Mouse (Mus musculus): ENCODE data around the gene Dnm3. TPM values are rescaled to one million over a fixed set of nuclear protein-coding genes. Genes with fewer than 3 reads are reported as not detected.
A peak's percentile ranks its signal among the peaks of the same experiment; 100 is the strongest.

Gene Dnm3
- polyA plus RNA-seq, 1 experiment from 2014 or later = 94.2 TPM

DNA sequence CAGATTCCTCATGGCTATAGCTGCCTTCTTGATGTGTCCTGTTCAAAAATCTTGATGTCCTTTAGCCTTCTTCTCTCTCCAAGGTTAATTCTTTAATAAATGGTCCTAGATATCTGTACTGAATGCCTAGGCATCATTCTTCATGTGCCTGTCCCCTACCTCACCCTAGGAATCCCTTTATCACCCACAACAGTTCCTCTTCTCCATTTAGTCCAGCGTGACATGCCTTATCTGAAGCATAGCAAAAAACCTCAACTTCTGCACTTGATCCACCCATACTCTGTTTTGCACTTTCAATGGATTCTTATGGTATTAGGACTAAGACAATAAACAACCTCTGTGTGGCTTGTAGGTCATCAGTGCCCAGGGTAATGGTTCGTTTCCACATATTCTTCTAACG is 378.6 kb downstream of the Dnm3 start:
- Histone ChIP-seq H3K4me1 (ENCODE audit: control insufficient read depth, insufficient read depth, low read length) (no peaks in the 10 kb centered on the region; the same call in 1 of the 2 replicates), H3K9ac (replicated peaks; ENCODE audit: low read depth, low read length) (no peak overlapping the region), H3K36me3 (ENCODE audit: control insufficient read depth, insufficient read depth, low read length) (no peaks in the 10 kb centered on the region), H3K4me3 (ENCODE audit: low read depth, low read length) (no peak overlapping the region), H3K27ac (ENCODE audit: low read depth, low read length) (no peak overlapping the region), H3K27me3 (ENCODE audit: control insufficient read depth, insufficient read depth, low read length) (no peaks in the 10 kb centered on the region), H3K4me2 (ENCODE audit: low read depth, low read length) (no peak overlapping the region), H3K9me3 (ENCODE audit: control insufficient read depth, low read length) (no peaks in the 10 kb centered on the region)
- 76% methylated on average over 3 of the region's 3 CpGs for WGBS
- no peak for ATAC-seq (ENCODE audit: low read depth)

- Histone ChIP-seq H3K9ac (replicated peaks; ENCODE audit: low read depth, low read length) (no peak overlapping the region), H3K4me2 (ENCODE audit: low read depth, low read length) (no peak overlapping the region), H3K4me3 (ENCODE audit: low read depth, low read length) (no peak overlapping the region), H3K27me3 (ENCODE audit: control insufficient read depth, insufficient read depth, low read length) (no peaks in the 10 kb centered on the region), H3K27ac (ENCODE audit: low read depth, low read length) (peak overlapping the region; percentile 22; the same call in 1 of the 2 replicates), H3K36me3 (ENCODE audit: control insufficient read depth, insufficient read depth, low read length) (no peaks in the 10 kb centered on the region), H3K9me3 (ENCODE audit: control insufficient read depth, low read length) (no peaks in the 10 kb centered on the region), H3K4me1 (ENCODE audit: control insufficient read depth, insufficient read depth, low read length) (no peaks in the 10 kb centered on the region)
- ATAC-seq (ENCODE audit: low read depth) = no peak
- WGBS = 88% methylated on average over 8 of the region's 8 CpGs
These were observed 383.1 kb downstream of the Dnm3 start for GRCm38 (mm10) chr1:162094523-162095272.

DNA sequence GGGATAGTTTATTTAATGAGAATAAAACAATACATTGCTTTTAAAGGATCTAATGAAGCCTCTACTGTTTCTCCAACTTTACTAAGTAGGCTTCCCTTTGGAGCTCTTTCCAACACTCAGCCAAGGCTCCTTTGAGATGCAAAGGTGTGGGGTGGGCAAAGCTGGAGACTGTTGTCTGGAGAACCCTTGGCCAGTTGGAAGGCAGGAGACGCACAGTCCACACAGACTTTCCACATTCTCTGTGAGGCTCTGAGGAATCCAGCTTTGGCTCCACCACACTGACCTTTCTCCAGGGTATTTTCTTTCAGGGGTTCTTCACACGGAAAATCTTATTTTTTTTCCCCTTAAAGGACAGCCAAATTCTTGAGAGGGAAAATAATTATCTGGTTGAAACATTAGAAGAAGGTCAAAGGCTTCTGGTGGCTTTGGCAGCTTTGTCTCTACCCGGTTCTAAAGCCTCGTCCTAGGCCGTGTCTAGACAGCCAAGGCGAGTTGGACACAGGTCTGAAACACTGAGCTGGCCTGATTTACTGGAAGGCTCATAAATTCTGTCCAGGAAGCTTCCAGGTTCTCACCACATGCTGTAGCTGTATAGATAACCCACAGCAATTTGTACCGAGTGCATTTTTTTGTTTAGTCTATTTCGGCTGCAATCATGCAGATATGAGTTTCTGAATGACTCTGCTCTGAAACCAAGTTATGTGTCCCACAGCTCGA is 383.9 kb downstream of the Dnm3 start:
- Histone ChIP-seq H3K4me3 (ENCODE audit: low read depth, low read length) (no peak overlapping the region), H3K27ac (ENCODE audit: low read depth, low read length) (peak overlapping the region; percentile 22; the same call in 1 of the 2 replicates), H3K4me2 (ENCODE audit: low read depth, low read length) (no peak overlapping the region), H3K9me3 (ENCODE audit: control insufficient read depth, low read length) (no peaks in the 10 kb centered on the region), H3K9ac (replicated peaks; ENCODE audit: low read depth, low read length) (no peak overlapping the region), H3K36me3 (ENCODE audit: control insufficient read depth, insufficient read depth, low read length) (no peaks in the 10 kb centered on the region), H3K4me1 (ENCODE audit: control insufficient read depth, insufficient read depth, low read length) (no peaks in the 10 kb centered on the region), H3K27me3 (ENCODE audit: control insufficient read depth, insufficient read depth, low read length) (no peaks in the 10 kb centered on the region)
- no peak for ATAC-seq (ENCODE audit: low read depth)
- WGBS = 65% methylated on average over 9 of the region's 9 CpGs

- Histone ChIP-seq H3K4me1 (ENCODE audit: control insufficient read depth, insufficient read depth, low read length) (no peaks in the 10 kb centered on the region), H3K9me3 (ENCODE audit: control insufficient read depth, low read length) (no peaks in the 10 kb centered on the region), H3K27me3 (ENCODE audit: control insufficient read depth, insufficient read depth, low read length) (no peaks in the 10 kb centered on the region), H3K27ac (ENCODE audit: low read depth, low read length) (no peak overlapping the region), H3K4me2 (ENCODE audit: low read depth, low read length) (no peak overlapping the region), H3K4me3 (ENCODE audit: low read depth, low read length) (no peak overlapping the region), H3K9ac (replicated peaks; ENCODE audit: low read depth, low read length) (no peak overlapping the region), H3K36me3 (ENCODE audit: control insufficient read depth, insufficient read depth, low read length) (no peaks in the 10 kb centered on the region)
- 78% methylated on average over 3 of the region's 3 CpGs for WGBS
- ATAC-seq (ENCODE audit: low read depth) = no peak
These were observed 384.8 kb downstream of the Dnm3 start for GRCm38 (mm10) chr1:162092899-162093659.

GRCm38 (mm10) chr1:162092401-162092800 is 385.4 kb downstream of the Dnm3 start:
- Histone ChIP-seq H3K4me2 (ENCODE audit: low read depth, low read length) (no peak overlapping the region), H3K27me3 (ENCODE audit: control insufficient read depth, insufficient read depth, low read length) (no peaks in the 10 kb centered on the region), H3K36me3 (ENCODE audit: control insufficient read depth, insufficient read depth, low read length) (no peaks in the 10 kb centered on the region), H3K4me3 (ENCODE audit: low read depth, low read length) (no peak overlapping the region), H3K9me3 (ENCODE audit: control insufficient read depth, low read length) (no peaks in the 10 kb centered on the region), H3K9ac (replicated peaks; ENCODE audit: low read depth, low read length) (no peak overlapping the region), H3K27ac (ENCODE audit: low read depth, low read length) (no peak overlapping the region), H3K4me1 (ENCODE audit: control insufficient read depth, insufficient read depth, low read length) (no peaks in the 10 kb centered on the region)
- 84% methylated on average over 8 of the region's 8 CpGs for WGBS
- ATAC-seq (ENCODE audit: low read depth) = no peak

- Histone ChIP-seq H3K27ac (ENCODE audit: low read depth, low read length) (no peak overlapping the region), H3K27me3 (ENCODE audit: control insufficient read depth, insufficient read depth, low read length) (no peaks in the 10 kb centered on the region), H3K4me2 (ENCODE audit: low read depth, low read length) (no peak overlapping the region), H3K4me1 (ENCODE audit: control insufficient read depth, insufficient read depth, low read length) (no peaks in the 10 kb centered on the region), H3K9ac (replicated peaks; ENCODE audit: low read depth, low read length) (no peak overlapping the region), H3K4me3 (ENCODE audit: low read depth, low read length) (no peak overlapping the region), H3K36me3 (ENCODE audit: control insufficient read depth, insufficient read depth, low read length) (no peaks in the 10 kb centered on the region), H3K9me3 (ENCODE audit: control insufficient read depth, low read length) (no peaks in the 10 kb centered on the region)
- ATAC-seq (ENCODE audit: low read depth) = no peak
- WGBS = 70% methylated on average over 9 of the region's 9 CpGs
These were observed 393.9 kb downstream of the Dnm3 start for GRCm38 (mm10) chr1:162083886-162084478.

GRCm38 (mm10) chr1:162083354-162083753 is 394.5 kb downstream of the Dnm3 start:
- Histone ChIP-seq H3K27me3 (ENCODE audit: control insufficient read depth, insufficient read depth, low read length) (no peaks in the 10 kb centered on the region), H3K27ac (ENCODE audit: low read depth, low read length) (no peak overlapping the region), H3K4me1 (ENCODE audit: control insufficient read depth, insufficient read depth, low read length) (no peaks in the 10 kb centered on the region), H3K9me3 (ENCODE audit: control insufficient read depth, low read length) (no peaks in the 10 kb centered on the region), H3K4me2 (ENCODE audit: low read depth, low read length) (no peak overlapping the region), H3K9ac (replicated peaks; ENCODE audit: low read depth, low read length) (no peak overlapping the region), H3K36me3 (ENCODE audit: control insufficient read depth, insufficient read depth, low read length) (no peaks in the 10 kb centered on the region), H3K4me3 (ENCODE audit: low read depth, low read length) (no peak overlapping the region)
- no peak for ATAC-seq (ENCODE audit: low read depth)
- 94% methylated on average over 2 of the region's 2 CpGs for WGBS

DNA sequence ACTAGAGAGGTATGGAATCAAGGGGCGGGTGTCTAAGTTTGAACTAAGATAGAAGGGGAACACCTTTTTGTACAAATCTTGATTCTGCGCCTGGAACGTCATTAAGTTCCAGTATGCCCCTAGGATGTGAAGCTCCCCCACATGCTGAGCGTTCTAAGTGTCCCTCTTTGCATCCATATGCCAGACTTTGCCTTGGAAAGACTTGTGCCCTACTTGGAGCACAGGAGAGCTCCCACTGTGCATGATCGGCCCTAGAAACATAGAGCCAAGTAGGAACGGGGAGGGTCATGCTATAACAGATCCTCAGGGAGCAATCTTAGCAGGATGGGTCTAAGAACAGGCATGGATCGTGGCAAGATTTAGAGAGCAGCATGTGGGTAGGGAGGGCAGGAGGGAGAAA is 395.1 kb downstream of the Dnm3 start:
- no peak for ATAC-seq (ENCODE audit: low read depth)
- 0 out of 2 replicates have a peak, but pooled peaks cover 1% of the 10 kb centered on the region for H3K4me1 ChIP-seq (ENCODE audit: control insufficient read depth, insufficient read depth, low read length)
- H3K4me3 ChIP-seq (ENCODE audit: low read depth, low read length) = no peak overlapping the region
- WGBS = 67% methylated on average over 7 of the region's 7 CpGs
- H3K4me2 ChIP-seq (ENCODE audit: low read depth, low read length) = no peak overlapping the region
- no peak overlapping the region for H3K9ac ChIP-seq (replicated peaks; ENCODE audit: low read depth, low read length)
- H3K27ac ChIP-seq (ENCODE audit: low read depth, low read length) = no peak overlapping the region
- H3K27me3 ChIP-seq (ENCODE audit: control insufficient read depth, insufficient read depth, low read length) = no peaks in the 10 kb centered on the region
- no peaks in the 10 kb centered on the region for H3K36me3 ChIP-seq (ENCODE audit: control insufficient read depth, insufficient read depth, low read length)
- no peaks in the 10 kb centered on the region for H3K9me3 ChIP-seq (ENCODE audit: control insufficient read depth, low read length)
